12 mouse cellular contexts compared by ENCODE assay signal in the genomic region with DNA sequence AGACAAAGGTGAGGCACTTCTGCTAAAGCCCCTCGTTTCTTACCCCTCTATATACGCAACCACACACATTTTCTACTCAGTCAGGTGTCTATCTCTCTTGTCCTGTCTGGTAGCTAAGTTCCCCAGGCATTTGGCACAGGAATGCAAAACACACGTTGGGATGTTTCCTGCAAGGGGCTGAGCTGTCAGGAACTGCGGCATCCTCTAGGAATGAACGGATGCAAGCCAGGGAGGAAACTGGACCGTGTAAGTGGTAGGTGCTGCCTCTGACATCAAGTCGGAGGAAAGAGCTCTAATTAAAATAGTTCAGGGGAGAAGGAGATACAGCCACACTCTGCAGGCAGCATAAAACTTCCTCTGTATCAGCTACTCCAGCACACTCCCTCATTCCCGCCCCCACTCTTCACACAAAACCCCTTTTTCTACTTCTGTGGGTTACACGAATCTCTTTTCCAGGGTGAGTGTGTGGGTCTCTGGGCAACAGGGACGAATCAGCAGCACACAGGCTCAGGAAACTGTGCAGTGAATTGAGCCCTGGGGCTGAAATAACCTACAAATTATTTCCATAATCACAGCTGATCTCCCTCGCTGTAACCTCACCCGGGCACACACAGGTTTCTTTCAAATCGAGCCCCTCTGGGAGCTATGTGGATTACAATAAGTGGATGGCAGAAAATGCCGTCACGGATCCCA.
DNase-seq lines count a peak whose midpoint lies in the region; ATAC-seq lines count a peak whose summit lies in the region.
"Had no signal": no experiment of that assay in that cellular context is flagged by ENCODE, and none has a peak within 500 bp of the region (broad histone marks: within the 10 kb centered on the region; RNA-seq: fewer than 3 reads in every experiment).

No protein-coding gene starts in this region.

- no peaks in the 10 kb centered on the region for H3K9me3 ChIP-seq in embryonic facial prominence, embryonic 13.5 days
- H3K9me3 ChIP-seq in limb, embryonic 10.5 days (replicated peaks): no peaks in the 10 kb centered on the region

- ATAC-seq in frontal cortex, adult (ENCODE audit: low TSS enrichment): peak; percentile 79
- peak; percentile 67; the same call in 1 of the 2 replicates for ATAC-seq in embryonic facial prominence, embryonic 13.5 days (ENCODE audit: insufficient number of reproducible peaks, insufficient read depth, low FRiP score, low TSS enrichment, low read depth)

- H3K4me3 ChIP-seq in embryonic facial prominence, embryonic 13.5 days: no peak overlapping the region
- H3K4me3 ChIP-seq in limb, embryonic 10.5 days: no peak overlapping the region
- H3K4me3 ChIP-seq: gastrocnemius, adult 2 months had no signal

- peaks cover 35% of the 10 kb centered on the region for H3K4me1 ChIP-seq in embryonic facial prominence, embryonic 13.5 days
- peaks cover 33% of the 10 kb centered on the region for H3K4me1 ChIP-seq in limb, embryonic 10.5 days

- H3K36me3 ChIP-seq in embryonic facial prominence, embryonic 13.5 days: peaks cover 21% of the 10 kb centered on the region
- H3K36me3 ChIP-seq in limb, embryonic 10.5 days: peaks cover 34% of the 10 kb centered on the region

- no peaks in the 10 kb centered on the region for H3K27me3 ChIP-seq in embryonic facial prominence, embryonic 13.5 days
- H3K27me3 ChIP-seq in limb, embryonic 10.5 days (ENCODE audit: low read depth, poor library complexity, severe bottlenecking): no peaks in the 10 kb centered on the region

- peak overlapping the region; percentile 34 for H3K4me2 ChIP-seq in embryonic facial prominence, embryonic 13.5 days

- H3K9ac ChIP-seq in embryonic facial prominence, embryonic 13.5 days: peak overlapping the region; percentile 21; the same call in 1 of the 2 replicates

- 14% methylated on average over 15 of the region's 15 CpGs for WGBS in embryonic facial prominence, embryonic 13.5 days
- WGBS in limb, embryonic 10.5 days: 73% methylated on average over 15 of the region's 15 CpGs

- intact Hi-C loops in gastrocnemius, postnatal 14 days (cut with DNase I; ENCODE audit: low total_unique reads): no loop called here

- peak overlapping the region; percentile 71 for H3K27ac ChIP-seq in embryonic facial prominence, embryonic 13.5 days
- peak overlapping the region; percentile 46; the same call in 1 of the 2 replicates for H3K27ac ChIP-seq in limb, embryonic 10.5 days
- H3K27ac ChIP-seq: gastrocnemius, adult 2 months had no signal

- no peak for DNase-seq in frontal cortex, postnatal 36 days (ENCODE audit: low spot score in 2 of 2)
- peak; percentile 35 for DNase-seq in Muller cell, postnatal 12 days (ENCODE audit: inconsistent ontology term)
- no peak for DNase-seq in limb, embryonic 10.5 days (ENCODE audit: low spot score)
- DNase-seq in adrenal gland, adult 2 months: no peak
- no peak for DNase-seq in adrenal gland, postnatal 25 days
- DNase-seq in gastrocnemius, postnatal 14 days: no peak
- DNase-seq: adrenal gland, postnatal 10 days; cerebellum, adult 11 months; gastrocnemius, adult 2 months; kidney, adult 18-20 months had no signal
